Mouse (Mus musculus) bone marrow, adult 2 months (tissue): ENCODE data around the gene Nr3c2. TPM values are rescaled to one million over a fixed set of nuclear protein-coding genes. Genes with fewer than 3 reads are reported as not detected.

ENCODE experiments used
- H3K27ac ChIP-seq: fragments of 200-500 bp; 2 replicates; pipeline ENCODE4 v1.5.1; 2012; ENCODE audit warnings: low read depth, mild to moderate bottlenecking, control low read depth, inconsistent platforms, low read length; ENCODE audit not compliant: control insufficient read depth, poor library complexity, insufficient read depth
- H3K4me1 ChIP-seq: fragments of 200-500 bp; 2 replicates; pipeline ENCODE4 v1.6.1; 2011; ENCODE audit warnings: low read length; ENCODE audit not compliant: control insufficient read depth, insufficient read depth
- H3K4me3 ChIP-seq: fragments of 200-500 bp; replicated peaks from 2 replicates; pipeline ENCODE3; 2011; ENCODE audit warnings: mild to moderate bottlenecking, low read depth, low read length, control low read depth; ENCODE audit not compliant: control insufficient read depth
- CTCF ChIP-seq: fragments of 200-500 bp; IDR thresholded peaks from 2 replicates; pipeline ENCODE4 v1.5.1; 2011; ENCODE audit warnings: low read length, control low read depth; ENCODE audit not compliant: control insufficient read depth, insufficient read depth
- POLR2A ChIP-seq: fragments of 200-500 bp; IDR thresholded peaks from 2 replicates; pipeline ENCODE4 v1.6.1; 2011; ENCODE audit warnings: low read depth, mild to moderate bottlenecking, control low read depth, low read length, borderline replicate concordance; ENCODE audit not compliant: control insufficient read depth
- WGBS: fragments of 180-500 bp; shearing (Covaris S2); methylation state at CpG from one replicate; pipeline ENCODE4 v1.1.7; 2018; 5-methylcytosine and 5-hydroxymethylcytosine counted together
- polyA plus RNA-seq: library from polyadenylated mRNA; stranded (reverse); fragments of >200 nt; gene quantifications from 2 replicates; pipeline ENCODE4 v1.2.4, GENCODE M21; 2011; ENCODE audit warnings: low replicate concordance; ENCODE audit not compliant: missing spikeins, insufficient read depth, insufficient read length

Nr3c2 gene
- polyA plus RNA-seq, result 0.56 and 0.62 TPM in 2 replicates

GRCm38 (mm10) chr8:76899411-76900154 is at the start of gene Nr3c2:
Gene Nr3c2, plus strand, starts transcription at chr8:76899442.
- Histone ChIP-seq H3K4me1 (no peaks in the 10 kb centered on the region; the same call in 1 of the 2 replicates), H3K27ac (no peak within 1 kb of the TSS; the same call in 1 of the 2 replicates), H3K4me3 (peak within 1 kb of the TSS; percentile 62)
- WGBS, result 1% methylated on average over 46 of the region's 47 CpGs
- TF ChIP-seq CTCF (no peak), POLR2A (no peak)

- no peak overlapping the region for H3K27ac ChIP-seq
- TF ChIP-seq POLR2A, result no peak
- TF ChIP-seq CTCF, result no peak
- 47% methylated on average over 2 of the region's 2 CpGs for WGBS
Observed at GRCm38 (mm10) chr8:76858534-76858933, 40.7 kb upstream of the Nr3c2 start.

GRCm38 (mm10) chr8:76859709-76860108 is 39.5 kb upstream of the Nr3c2 start:
- TF ChIP-seq POLR2A (no peak), CTCF (no peak)
- no peak overlapping the region for H3K27ac ChIP-seq
- no peak overlapping the region for H3K4me3 ChIP-seq
- no peaks in the 10 kb centered on the region for H3K4me1 ChIP-seq

More at GRCm38 (mm10) chr8:76858534-76858933, 40.7 kb upstream of the Nr3c2 start:
- Histone ChIP-seq H3K4me1 (no peaks in the 10 kb centered on the region), H3K4me3 (no peak overlapping the region)

- WGBS, result 74% methylated on average over 1 of the region's 1 CpGs
- no peak for TF ChIP-seq POLR2A
- Histone ChIP-seq H3K27ac (no peak overlapping the region), H3K4me3 (no peak overlapping the region), H3K4me1 (no peaks in the 10 kb centered on the region)
Observed at GRCm38 (mm10) chr8:76863066-76863465, 36.2 kb upstream of the Nr3c2 start.

GRCm38 (mm10) chr8:76876809-76877208 is 22.4 kb upstream of the Nr3c2 start:
- 82% methylated on average over 2 of the region's 2 CpGs for WGBS
- TF ChIP-seq POLR2A, result no peak
- TF ChIP-seq CTCF, result no peak
- H3K4me1 ChIP-seq, result no peaks in the 10 kb centered on the region
- no peak overlapping the region for H3K27ac ChIP-seq
- H3K4me3 ChIP-seq, result no peak overlapping the region

GRCm38 (mm10) chr8:76897050-76897449 is 2.2 kb upstream of the Nr3c2 start:
- no peak for TF ChIP-seq CTCF
- TF ChIP-seq POLR2A, result no peak
- no peak overlapping the region for H3K27ac ChIP-seq
- WGBS, result 0% methylated on average over 2 of the region's 2 CpGs
- no peak overlapping the region for H3K4me3 ChIP-seq
- no peaks in the 10 kb centered on the region; the same call in 1 of the 2 replicates for H3K4me1 ChIP-seq

GRCm38 (mm10) chr8:76898721-76899410 is 376 bp upstream of the Nr3c2 start:
- Histone ChIP-seq H3K4me1 (no peaks in the 10 kb centered on the region; the same call in 1 of the 2 replicates), H3K4me3 (peak overlapping the region; percentile 62), H3K27ac (no peak overlapping the region; the same call in 1 of the 2 replicates)
- TF ChIP-seq POLR2A (no peak), CTCF (no peak)
- under 1% methylated on average over 59 of the region's 60 CpGs for WGBS

- Histone ChIP-seq H3K4me3 (no peak overlapping the region), H3K27ac (no peak overlapping the region), H3K4me1 (no peaks in the 10 kb centered on the region; the same call in 1 of the 2 replicates)
- WGBS, result 1% methylated on average over 58 of the region's 58 CpGs
- no peak for TF ChIP-seq POLR2A
- no peak for TF ChIP-seq CTCF
Observed at GRCm38 (mm10) chr8:76900155-76901141, 1.2 kb downstream of the Nr3c2 start.
